ENCODE assay signal across 33 mouse cellular contexts in the genomic region with DNA sequence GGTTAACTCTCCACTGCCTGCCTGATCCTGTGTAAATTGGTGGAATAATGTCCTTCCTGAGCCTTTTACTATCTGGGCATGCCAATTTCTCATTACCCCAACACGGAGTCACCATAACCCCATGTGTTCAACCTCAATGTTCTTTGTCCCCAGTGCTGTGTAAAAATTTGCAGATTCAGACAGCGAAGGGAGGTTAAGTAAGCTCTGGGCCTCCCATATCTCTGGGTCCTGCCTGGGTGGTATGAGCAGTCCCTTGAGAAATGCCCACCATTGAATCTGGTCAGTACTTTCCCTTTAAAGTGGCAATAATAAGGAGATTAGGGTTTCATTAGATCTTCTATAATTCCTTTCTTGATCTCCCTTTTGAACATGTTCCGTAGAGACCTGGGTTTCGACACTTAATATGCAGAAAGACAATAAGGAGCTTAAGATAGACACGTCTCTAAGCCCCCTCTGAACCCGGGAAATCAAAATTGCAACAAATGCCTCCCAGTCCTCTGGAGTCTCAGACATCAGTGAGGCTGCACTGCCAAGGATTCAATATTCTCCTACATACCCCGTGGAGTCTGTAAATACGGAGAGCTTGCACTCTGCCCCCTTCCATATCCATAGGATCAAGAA.
DNase-seq lines count a peak whose midpoint lies in the region; ATAC-seq and TF ChIP-seq lines count a peak whose summit lies in the region.
"Had no signal": no experiment of that assay in that cellular context is flagged by ENCODE, and none has a peak within 500 bp of the region (broad histone marks: within the 10 kb centered on the region; RNA-seq: fewer than 3 reads in every experiment).

No protein-coding gene starts in this region.

- H3K27ac ChIP-seq in forebrain, embryonic 12.5 days, result no peak overlapping the region
- no peak overlapping the region for H3K27ac ChIP-seq in forebrain, postnatal 0 days (ENCODE audit: low read depth, low read length)
- peak overlapping the region; percentile 64 for H3K27ac ChIP-seq in midbrain, embryonic 10.5 days (replicated peaks)
- H3K27ac ChIP-seq in midbrain, postnatal 0 days (ENCODE audit: low read depth, low read length), result no peak overlapping the region
- H3K27ac ChIP-seq in forebrain, embryonic 14.5 days (ENCODE audit: low read depth, low read length), result no peak overlapping the region
- no peak overlapping the region for H3K27ac ChIP-seq in midbrain, embryonic 14.5 days (replicated peaks; ENCODE audit: low read depth, low read length)
- H3K27ac ChIP-seq: embryonic facial prominence, embryonic 10.5 days; embryonic facial prominence, embryonic 15.5 days; gastrocnemius, adult 2 months; limb, embryonic 10.5 days; limb, embryonic 15.5 days; liver, embryonic 13.5 days had no signal

- H3K27me3 ChIP-seq in forebrain, embryonic 12.5 days, result no peaks in the 10 kb centered on the region
- H3K27me3 ChIP-seq in forebrain, postnatal 0 days (ENCODE audit: insufficient read depth, low read length), result no peaks in the 10 kb centered on the region
- H3K27me3 ChIP-seq in midbrain, embryonic 10.5 days (ENCODE audit: low read depth, poor library complexity, severe bottlenecking), result no peaks in the 10 kb centered on the region; the same call in 1 of the 2 replicates
- H3K27me3 ChIP-seq in midbrain, postnatal 0 days (ENCODE audit: insufficient read depth, low read length), result no peaks in the 10 kb centered on the region
- H3K27me3 ChIP-seq in forebrain, embryonic 14.5 days (replicated peaks; ENCODE audit: control insufficient read depth, insufficient read depth, low read length), result no peaks in the 10 kb centered on the region
- no peaks in the 10 kb centered on the region for H3K27me3 ChIP-seq in midbrain, embryonic 14.5 days (ENCODE audit: control insufficient read depth, insufficient read depth, low read length)
- H3K27me3 ChIP-seq: embryonic facial prominence, embryonic 15.5 days; limb, embryonic 15.5 days; liver, embryonic 13.5 days; megakaryocyte, embryonic 14.5 days had no signal

- no peak for TF ChIP-seq CTCF in forebrain, postnatal 0 days (IDR thresholded peaks at IDR 0.05; ENCODE audit: low read depth)
- TF ChIP-seq CTCF in midbrain, postnatal 0 days (IDR thresholded peaks at IDR 0.05), result no peak

- no peak for DNase-seq in forebrain, postnatal 0 days
- DNase-seq in midbrain, embryonic 10.5 days (ENCODE audit: low spot score), result peak; percentile 37
- no peak for DNase-seq in midbrain, postnatal 0 days (ENCODE audit: low spot score)
- peak; percentile 31 for DNase-seq in forebrain, embryonic 14.5 days (ENCODE audit: low spot score)
- peak; percentile 63 for DNase-seq in midbrain, embryonic 14.5 days
- DNase-seq in embryo, embryonic 10 days (ENCODE audit: low spot score), result no peak
- no peak for DNase-seq in heart, postnatal 25 days (ENCODE audit: low spot score)
- DNase-seq: adrenal gland, postnatal 14 days; cerebellum, adult 18-20 months; cerebellum, postnatal 10 days; gastrocnemius, adult 2 months; gastrocnemius, postnatal 36 days; heart, adult 18-20 months; heart, postnatal 4 days; kidney, adult 9 months; kidney, postnatal 10 days; layer of hippocampus, adult 9-11 months; liver, embryonic 13.5 days; lung, adult 18-20 months; lung, postnatal 4 days; right cerebral cortex, adult 18-20 months; spleen, adult 18-20 months; thymus, postnatal 25 days had no signal

- no peak overlapping the region for H3K4me2 ChIP-seq in forebrain, embryonic 12.5 days
- H3K4me2 ChIP-seq in forebrain, postnatal 0 days (ENCODE audit: low read depth), result no peak overlapping the region
- H3K4me2 ChIP-seq in midbrain, postnatal 0 days (ENCODE audit: low read depth, low read length, poor library complexity, severe bottlenecking), result no peak overlapping the region
- H3K4me2 ChIP-seq in forebrain, embryonic 14.5 days (ENCODE audit: low read length), result no peak overlapping the region
- no peak overlapping the region for H3K4me2 ChIP-seq in midbrain, embryonic 14.5 days (ENCODE audit: low read length)
- H3K4me2 ChIP-seq: embryonic facial prominence, embryonic 15.5 days; heart, embryonic 11.5 days; limb, embryonic 15.5 days; liver, embryonic 13.5 days had no signal

- no peak overlapping the region for H3K4me3 ChIP-seq in forebrain, embryonic 12.5 days (replicated peaks)
- H3K4me3 ChIP-seq in forebrain, postnatal 0 days (ENCODE audit: low read depth, low read length), result no peak overlapping the region
- H3K4me3 ChIP-seq in midbrain, embryonic 10.5 days, result no peak overlapping the region
- H3K4me3 ChIP-seq in midbrain, postnatal 0 days (ENCODE audit: low read depth, low read length), result no peak overlapping the region
- no peak overlapping the region for H3K4me3 ChIP-seq in forebrain, embryonic 14.5 days (ENCODE audit: low read depth, low read length)
- H3K4me3 ChIP-seq in midbrain, embryonic 14.5 days (replicated peaks; ENCODE audit: low read depth, low read length), result no peak overlapping the region
- H3K4me3 ChIP-seq: embryonic facial prominence, embryonic 10.5 days; embryonic facial prominence, embryonic 15.5 days; gastrocnemius, adult 2 months; limb, embryonic 10.5 days; limb, embryonic 15.5 days; liver, embryonic 13.5 days; megakaryocyte, embryonic 14.5 days had no signal

- no peaks in the 10 kb centered on the region for H3K36me3 ChIP-seq in forebrain, embryonic 12.5 days (replicated peaks)
- no peaks in the 10 kb centered on the region for H3K36me3 ChIP-seq in forebrain, postnatal 0 days (ENCODE audit: insufficient read depth)
- H3K36me3 ChIP-seq in midbrain, embryonic 10.5 days, result no peaks in the 10 kb centered on the region
- no peaks in the 10 kb centered on the region for H3K36me3 ChIP-seq in midbrain, postnatal 0 days (ENCODE audit: insufficient read depth, low read length)
- H3K36me3 ChIP-seq in forebrain, embryonic 14.5 days (ENCODE audit: control insufficient read depth, insufficient read depth, low read length), result no peaks in the 10 kb centered on the region
- H3K36me3 ChIP-seq in midbrain, embryonic 14.5 days (ENCODE audit: control insufficient read depth, insufficient read depth, low read length), result no peaks in the 10 kb centered on the region
- H3K36me3 ChIP-seq: embryonic facial prominence, embryonic 10.5 days; embryonic facial prominence, embryonic 15.5 days; G1E; limb, embryonic 10.5 days; limb, embryonic 15.5 days; liver, embryonic 13.5 days had no signal

- 29% methylated on average over 8 of the region's 8 CpGs for WGBS in forebrain, embryonic 12.5 days
- WGBS in forebrain, postnatal 0 days, result 23% methylated on average over 8 of the region's 8 CpGs
- 34% methylated on average over 8 of the region's 8 CpGs for WGBS in midbrain, embryonic 10.5 days
- 24% methylated on average over 8 of the region's 8 CpGs for WGBS in midbrain, postnatal 0 days
- 27% methylated on average over 8 of the region's 8 CpGs for WGBS in forebrain, embryonic 14.5 days
- 11% methylated on average over 8 of the region's 8 CpGs for WGBS in midbrain, embryonic 14.5 days

- peaks cover 9% of the 10 kb centered on the region; the same call in 1 of the 2 replicates for H3K4me1 ChIP-seq in forebrain, embryonic 12.5 days
- H3K4me1 ChIP-seq in forebrain, postnatal 0 days (ENCODE audit: insufficient read depth), result no peaks in the 10 kb centered on the region
- H3K4me1 ChIP-seq in midbrain, embryonic 10.5 days, result peaks cover 26% of the 10 kb centered on the region
- H3K4me1 ChIP-seq in midbrain, postnatal 0 days (ENCODE audit: insufficient read depth, low read length), result no peaks in the 10 kb centered on the region
- no peaks in the 10 kb centered on the region for H3K4me1 ChIP-seq in forebrain, embryonic 14.5 days (ENCODE audit: control insufficient read depth, insufficient read depth, low read length)
- H3K4me1 ChIP-seq in midbrain, embryonic 14.5 days (ENCODE audit: control insufficient read depth, insufficient read depth, low read length), result peaks cover 8% of the 10 kb centered on the region; the same call in 1 of the 2 replicates
- H3K4me1 ChIP-seq: embryonic facial prominence, embryonic 10.5 days; embryonic facial prominence, embryonic 15.5 days; limb, embryonic 10.5 days; limb, embryonic 15.5 days; liver, embryonic 13.5 days; megakaryocyte, embryonic 14.5 days had no signal

- intact Hi-C loops in heart, postnatal 25 days (cut with DNase I), result no loop called here

- no peaks in the 10 kb centered on the region for H3K9me3 ChIP-seq in forebrain, embryonic 12.5 days
- no peaks in the 10 kb centered on the region for H3K9me3 ChIP-seq in forebrain, postnatal 0 days (ENCODE audit: low read length)
- no peaks in the 10 kb centered on the region for H3K9me3 ChIP-seq in midbrain, embryonic 10.5 days (replicated peaks)
- no peaks in the 10 kb centered on the region for H3K9me3 ChIP-seq in midbrain, postnatal 0 days (ENCODE audit: low read length)
- no peaks in the 10 kb centered on the region for H3K9me3 ChIP-seq in forebrain, embryonic 14.5 days (replicated peaks; ENCODE audit: control insufficient read depth, low read length)
- H3K9me3 ChIP-seq in midbrain, embryonic 14.5 days (ENCODE audit: control insufficient read depth, low read length), result no peaks in the 10 kb centered on the region
- H3K9me3 ChIP-seq: embryonic facial prominence, embryonic 10.5 days; embryonic facial prominence, embryonic 15.5 days; limb, embryonic 10.5 days; limb, embryonic 15.5 days; liver, embryonic 13.5 days had no signal

- H3K9ac ChIP-seq in forebrain, embryonic 12.5 days, result no peak overlapping the region
- no peak overlapping the region for H3K9ac ChIP-seq in forebrain, postnatal 0 days
- H3K9ac ChIP-seq in midbrain, postnatal 0 days (replicated peaks; ENCODE audit: low read length, poor library complexity, severe bottlenecking), result no peak overlapping the region
- no peak overlapping the region for H3K9ac ChIP-seq in forebrain, embryonic 14.5 days (ENCODE audit: low read length)
- H3K9ac ChIP-seq in midbrain, embryonic 14.5 days (replicated peaks; ENCODE audit: low read length), result no peak overlapping the region
- H3K9ac ChIP-seq: embryonic facial prominence, embryonic 15.5 days; limb, embryonic 15.5 days; liver, embryonic 13.5 days had no signal

- peak; percentile 77 for ATAC-seq in forebrain, embryonic 12.5 days (ENCODE audit: low FRiP score)
- ATAC-seq in forebrain, postnatal 0 days, result no peak
- ATAC-seq in midbrain, postnatal 0 days (ENCODE audit: low FRiP score), result no peak
- peak; percentile 40; the same call in 1 of the 2 replicates for ATAC-seq in forebrain, embryonic 14.5 days
- peak; percentile 63; the same call in 1 of the 2 replicates for ATAC-seq in midbrain, embryonic 14.5 days (ENCODE audit: low FRiP score, low TSS enrichment)
- ATAC-seq: intestine, postnatal 0 days; lung, postnatal 0 days had no signal

Comparison
In these comparisons a context has a peak if more than half of its experiments do, and no peak if none do; other contexts are left out.
1. ATAC-seq: peak in forebrain, embryonic 12.5 days (single experiment), forebrain, embryonic 14.5 days (single experiment) and midbrain, embryonic 14.5 days (single experiment); none in forebrain, postnatal 0 days (single experiment) and midbrain, postnatal 0 days (single experiment).
2. DNase-seq: peak in midbrain, embryonic 10.5 days (single experiment), forebrain, embryonic 14.5 days (single experiment) and midbrain, embryonic 14.5 days (single experiment); none in forebrain, postnatal 0 days (single experiment), midbrain, postnatal 0 days (single experiment), embryo, embryonic 10 days (single experiment) and heart, postnatal 25 days (single experiment).